Mouse (Mus musculus) cerebellum, adult 18-20 months (tissue): ENCODE results near the gene Vmn1r204.
"Not testable (repeated sequence)": the region's sequence is repeated elsewhere in the genome, so short reads cannot be mapped to it uniquely, and the experiment has no call there.

Experiments used
- DNase-seq, 2 experiments: peaks; one replicate each; pipeline ENCODE4 v3.0.0; 2021

Gene Vmn1r204

GRCm38 (mm10) chr13:22552898-22553297 lies at the start of gene Vmn1r204:
Gene Vmn1r204, plus strand, starts transcription at chr13:22553198.
- not testable (repeated sequence) for DNase-seq

DNA sequence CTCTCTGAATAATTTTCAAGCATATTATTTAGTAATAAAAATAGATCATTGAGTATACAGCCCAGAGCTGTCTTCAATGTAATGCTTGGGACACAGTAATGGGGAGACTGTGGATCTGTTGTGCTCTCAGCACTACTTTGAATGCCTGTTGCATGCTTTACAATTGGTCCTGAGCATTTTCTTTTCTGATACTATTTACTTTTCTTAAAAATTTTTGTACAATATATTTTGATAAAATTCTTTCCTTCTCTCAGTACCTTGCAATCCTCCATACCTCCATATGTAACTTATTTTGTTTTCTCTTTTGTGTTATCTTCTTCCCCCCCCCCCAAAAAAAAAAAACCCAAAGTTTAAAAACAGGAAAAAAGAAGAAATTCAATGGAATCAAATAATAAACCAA lies 47.7 kb upstream of the Vmn1r204 start, which contains the start of gene Vmn1r202:
Gene Vmn1r202 (minus strand): TSS at position 101 of the 400 bp plus-strand sequence.
- no peak for DNase-seq

DNA sequence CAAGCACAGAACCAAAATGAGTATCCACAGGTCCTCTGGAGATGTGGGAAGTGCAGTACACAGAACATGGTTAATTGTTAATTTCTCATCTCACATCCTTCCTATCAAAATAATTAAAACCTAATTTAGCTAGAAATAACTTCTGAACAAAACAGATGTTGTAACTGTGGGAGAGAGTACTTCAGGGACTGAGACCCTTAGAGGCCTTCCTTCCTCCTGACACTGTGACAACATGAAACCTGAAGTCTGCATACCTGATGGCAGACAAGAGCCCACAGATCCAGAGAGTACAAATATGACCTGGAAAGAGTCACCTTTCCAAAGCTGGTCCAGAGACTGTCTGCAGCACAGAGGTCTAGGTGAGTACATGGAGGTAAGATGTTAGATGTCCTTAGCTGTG lies 35.2 kb upstream of the Vmn1r204 start, which contains the start of gene Vmn1r203:
Gene Vmn1r203 (plus strand): TSS at position 301 of the 400 bp plus-strand sequence.
- no peak for DNase-seq

- DNase-seq, result not testable (repeated sequence)
These were observed 21.9 kb downstream of the Vmn1r204 start for GRCm38 (mm10) chr13:22574911-22575310.

GRCm38 (mm10) chr13:22583336-22583735 lies 30.3 kb downstream of the Vmn1r204 start:
- DNase-seq, result not testable (repeated sequence)

GRCm38 (mm10) chr13:22592900-22593299 lies 39.9 kb downstream of the Vmn1r204 start, which contains the start of gene Vmn1r205:
Gene Vmn1r205, minus strand, starts transcription at chr13:22593000.
- no peak for DNase-seq
